Mouse (Mus musculus): ENCODE data around the gene Klrb1c. TPM values are rescaled to one million over a fixed set of nuclear protein-coding genes. Genes with fewer than 3 reads are reported as not detected.
"Not testable (repeated sequence)": the region's sequence is repeated elsewhere in the genome, so short reads cannot be mapped to it uniquely, and the experiment has no call there.

Klrb1c gene
- polyA plus RNA-seq, 1 experiment from 2014 or later: 0.15 TPM

DNA sequence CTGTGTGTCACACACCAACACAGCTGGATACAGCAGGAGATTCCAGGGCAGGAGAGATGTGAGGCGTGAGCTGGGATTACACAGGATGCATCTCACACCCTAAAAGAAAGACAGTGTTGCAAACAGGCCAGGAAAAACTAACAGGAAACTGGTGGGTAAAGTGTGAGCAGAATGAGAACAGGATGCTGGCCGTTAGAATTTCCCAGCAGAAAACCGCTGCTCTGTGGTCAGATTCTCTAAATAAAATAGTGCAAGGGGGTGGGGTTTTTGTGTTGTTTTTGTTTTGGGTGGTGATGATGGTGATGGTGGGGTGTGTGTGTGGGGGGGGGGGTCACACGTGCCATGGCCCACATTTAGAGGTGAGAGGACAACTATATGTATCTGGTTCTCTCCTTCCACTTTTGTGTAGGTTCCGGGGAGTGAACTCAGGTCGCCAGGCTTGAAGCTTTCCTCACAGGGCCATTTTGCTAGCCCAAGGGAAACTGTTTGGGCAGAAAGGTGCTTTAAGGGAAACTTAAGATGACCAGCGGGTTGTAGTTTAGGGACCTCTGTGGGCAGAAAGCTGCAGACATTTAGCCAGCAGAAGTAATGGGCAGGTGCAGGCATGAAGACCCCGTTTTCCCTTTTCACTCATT lies 7.4 kb upstream of the Klrb1c start:
- Histone ChIP-seq H3K27ac (no peak overlapping the region), H3K36me3 (no peaks in the 10 kb centered on the region), H3K4me1 (peaks cover 14% of the 10 kb centered on the region), H3K9ac (no peak overlapping the region), H3K4me2 (replicated peaks) (no peak overlapping the region), H3K4me3 (no peak overlapping the region), H3K9me3 (no peaks in the 10 kb centered on the region), H3K27me3 (no peaks in the 10 kb centered on the region)
- 70% methylated on average over 8 of the region's 8 CpGs for WGBS
- ATAC-seq (ENCODE audit: low FRiP score, low read depth): no peak

DNA sequence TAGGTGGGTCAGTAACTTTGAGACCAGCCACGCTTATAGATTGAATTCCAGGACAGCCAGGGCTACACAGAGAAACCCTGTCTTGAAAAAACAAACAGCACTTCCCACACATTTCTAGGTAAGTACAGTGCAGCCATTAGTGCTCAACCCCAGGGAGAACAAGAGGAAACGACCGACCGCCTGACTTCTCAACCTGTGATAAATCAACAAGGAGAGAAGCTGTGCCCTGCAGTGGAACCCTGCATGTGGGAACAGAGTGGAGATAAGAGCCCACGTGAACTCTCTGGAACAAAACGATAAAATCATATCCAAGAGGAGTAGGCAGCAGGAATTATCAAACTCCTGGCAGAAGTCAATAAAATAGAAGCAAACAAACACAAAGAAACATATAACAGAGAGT lies 4.7 kb upstream of the Klrb1c start:
- H3K4me1 ChIP-seq: peaks cover 14% of the 10 kb centered on the region
- no peaks in the 10 kb centered on the region for H3K36me3 ChIP-seq
- H3K9ac ChIP-seq: no peak overlapping the region
- H3K9me3 ChIP-seq: no peaks in the 10 kb centered on the region
- H3K4me2 ChIP-seq (replicated peaks): no peak overlapping the region
- H3K27ac ChIP-seq: no peak overlapping the region
- no peak overlapping the region for H3K4me3 ChIP-seq
- 44% methylated on average over 6 of the region's 6 CpGs for WGBS
- no peak for ATAC-seq (ENCODE audit: low FRiP score, low read depth)
- H3K27me3 ChIP-seq: no peaks in the 10 kb centered on the region

DNA sequence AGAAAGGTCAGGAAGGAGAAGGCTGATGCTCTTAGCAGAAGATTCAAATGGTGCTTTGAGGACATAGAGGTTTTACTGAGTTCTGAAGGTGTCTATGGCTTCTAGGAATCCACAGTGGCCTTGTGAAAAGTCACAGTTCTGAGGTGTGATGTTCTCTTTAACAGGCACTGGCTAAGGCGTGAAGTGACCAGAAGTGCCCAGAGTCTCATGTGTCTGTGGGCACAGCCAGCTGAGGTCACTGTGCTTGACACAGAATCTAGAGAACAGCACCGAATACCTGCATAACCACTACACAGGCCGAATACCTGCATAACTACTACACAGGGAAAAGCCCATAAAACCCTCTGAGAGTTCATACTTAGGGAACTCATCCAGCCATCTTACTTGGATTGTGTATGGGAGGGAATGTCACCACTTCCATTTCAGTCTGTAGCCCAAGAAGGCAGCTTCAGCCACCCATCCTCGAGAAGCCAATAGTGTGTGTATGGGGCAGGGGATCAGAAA lies 1.5 kb upstream of the Klrb1c start:
- WGBS: 71% methylated on average over 4 of the region's 4 CpGs
- not testable (repeated sequence) for H3K4me1 ChIP-seq; H3K27ac ChIP-seq; H3K9ac ChIP-seq; H3K4me3 ChIP-seq; H3K9me3 ChIP-seq; H3K27me3 ChIP-seq; ATAC-seq (ENCODE audit: low FRiP score, low read depth); H3K36me3 ChIP-seq; H3K4me2 ChIP-seq (replicated peaks)

DNA sequence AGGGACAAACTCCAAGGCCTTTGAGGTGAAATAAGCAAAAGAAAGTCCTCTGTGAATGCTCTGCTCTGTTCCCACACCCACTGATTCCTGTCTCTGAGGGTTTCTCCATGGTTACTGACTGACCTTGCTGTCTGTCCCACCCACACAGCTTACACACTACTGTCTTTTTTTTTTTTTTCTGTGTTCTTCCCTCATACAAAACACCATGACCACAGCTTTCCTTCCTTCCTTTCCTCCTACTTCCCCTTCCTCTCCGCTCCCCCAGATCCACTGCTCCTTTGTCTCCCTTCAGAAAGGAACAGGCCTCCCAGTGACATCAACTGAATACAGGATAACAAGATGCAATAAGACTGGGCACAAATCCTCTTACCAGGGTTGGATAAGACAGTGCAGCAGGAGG lies 498 bp downstream of the Klrb1c start:
- no peak for ATAC-seq (ENCODE audit: low FRiP score, low read depth)
- 92% methylated on average over 1 of the region's 1 CpGs for WGBS
- H3K9me3 ChIP-seq: no peaks in the 10 kb centered on the region
- H3K4me3 ChIP-seq: no peak overlapping the region
- no peaks in the 10 kb centered on the region for H3K27me3 ChIP-seq
- H3K36me3 ChIP-seq: no peaks in the 10 kb centered on the region
- no peak overlapping the region for H3K4me2 ChIP-seq (replicated peaks)
- H3K4me1 ChIP-seq: peaks cover under 1% of the 10 kb centered on the region; the same call in 1 of the 2 replicates
- H3K9ac ChIP-seq: no peak overlapping the region
- H3K27ac ChIP-seq: no peak overlapping the region

DNA sequence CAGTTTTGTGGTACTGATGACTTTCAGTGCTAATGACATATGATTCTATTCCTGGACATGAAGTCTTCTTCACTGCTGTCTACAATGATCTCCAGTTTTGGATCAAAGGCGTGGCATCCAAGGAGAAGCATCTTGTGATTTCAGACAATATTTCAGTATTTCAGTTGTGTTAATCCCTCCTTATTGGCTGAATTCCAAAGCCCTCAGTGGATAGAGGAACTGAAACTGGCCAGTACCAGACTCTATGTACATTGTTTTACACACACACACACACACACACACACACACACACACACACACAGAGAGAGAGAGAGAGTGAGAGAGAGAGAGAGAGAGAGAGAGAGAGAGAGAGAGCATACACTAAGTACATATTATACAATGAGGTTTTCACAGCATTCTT lies 2.6 kb downstream of the Klrb1c start:
- H3K4me2 ChIP-seq (replicated peaks); H3K36me3 ChIP-seq; H3K4me1 ChIP-seq; H3K4me3 ChIP-seq; H3K9ac ChIP-seq; H3K27me3 ChIP-seq; ATAC-seq (ENCODE audit: low FRiP score, low read depth); H3K27ac ChIP-seq; H3K9me3 ChIP-seq: not testable (repeated sequence)
- 88% methylated on average over 1 of the region's 1 CpGs for WGBS

DNA sequence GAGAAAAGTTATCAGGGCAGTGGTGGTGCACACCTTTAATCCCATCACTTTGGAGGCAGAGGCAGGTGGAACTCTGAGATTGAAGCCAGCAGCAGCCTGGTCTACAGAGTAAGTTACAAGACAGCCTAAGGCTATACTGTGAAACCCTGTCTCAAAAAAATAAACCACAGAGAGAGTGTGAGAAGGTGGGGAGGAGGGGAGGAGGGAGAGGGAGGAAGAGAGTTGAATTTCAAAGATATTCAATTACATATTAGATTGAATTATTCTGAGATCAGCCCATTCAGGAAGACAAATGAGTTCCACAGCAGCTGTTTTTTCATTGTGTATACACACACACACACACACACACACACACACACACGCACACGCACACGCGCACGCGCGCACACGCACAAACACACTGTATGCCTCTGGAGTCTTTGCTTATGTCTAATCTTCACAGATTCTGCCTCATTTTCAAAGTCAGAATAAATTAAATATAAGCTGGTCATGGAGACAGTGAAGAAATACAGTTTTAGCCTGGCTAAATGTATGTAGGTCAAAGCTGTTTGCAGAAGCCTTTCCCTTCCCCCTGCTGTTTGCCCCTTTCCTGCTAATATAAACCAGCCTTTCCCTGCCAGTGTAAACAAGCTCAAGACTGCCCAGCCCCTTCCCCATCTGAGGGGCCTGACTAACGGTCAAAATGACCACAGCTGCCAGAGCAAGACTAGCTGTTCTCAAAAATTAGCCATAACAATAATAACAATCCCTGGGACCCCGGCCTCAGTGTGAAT lies 19.3 kb downstream of the Klrb1c start:
- Histone ChIP-seq H3K9me3 (peaks cover 9% of the 10 kb centered on the region; the same call in 1 of the 2 replicates), H3K27ac (no peak overlapping the region), H3K9ac (no peak overlapping the region), H3K27me3 (no peaks in the 10 kb centered on the region), H3K4me1 (0 out of 2 replicates have a peak, but pooled peaks cover 6% of the 10 kb centered on the region), H3K4me2 (replicated peaks) (0 out of 2 replicates have a peak overlapping the region, but pooled peaks have one; percentile 7), H3K36me3 (no peaks in the 10 kb centered on the region), H3K4me3 (no peak overlapping the region)
- 0 out of 2 replicates have a peak, but pooled peaks have one; percentile 25 for ATAC-seq (ENCODE audit: low FRiP score, low read depth)
- WGBS: 76% methylated on average over 10 of the region's 10 CpGs

DNA sequence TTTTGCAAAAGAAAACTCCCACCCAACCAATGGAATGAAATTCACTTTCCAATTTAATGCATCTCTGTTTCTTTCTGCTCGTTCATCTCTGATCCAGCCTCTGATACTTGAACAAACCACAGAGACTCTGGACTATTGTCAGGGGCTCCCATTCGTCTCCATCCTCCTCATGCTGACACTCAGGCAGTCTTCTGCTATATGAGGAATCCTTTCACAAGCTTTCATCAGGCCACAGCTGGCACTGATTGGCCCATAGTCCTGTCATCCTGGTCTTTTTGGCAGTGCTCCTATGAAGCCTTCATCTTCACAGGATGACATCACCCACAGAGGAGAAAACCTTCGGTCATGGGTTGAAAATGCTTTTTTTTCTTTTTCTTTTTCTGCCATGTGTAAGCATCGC lies 21.0 kb downstream of the Klrb1c start:
- H3K36me3 ChIP-seq: no peaks in the 10 kb centered on the region
- 0 out of 2 replicates have a peak, but pooled peaks cover 6% of the 10 kb centered on the region for H3K4me1 ChIP-seq
- no peak overlapping the region for H3K4me2 ChIP-seq (replicated peaks)
- no peaks in the 10 kb centered on the region for H3K9me3 ChIP-seq
- no peak for ATAC-seq (ENCODE audit: low FRiP score, low read depth)
- H3K27ac ChIP-seq: no peak overlapping the region
- WGBS: 83% methylated on average over 4 of the region's 4 CpGs
- no peak overlapping the region for H3K4me3 ChIP-seq
- H3K9ac ChIP-seq: no peak overlapping the region
- H3K27me3 ChIP-seq: no peaks in the 10 kb centered on the region

DNA sequence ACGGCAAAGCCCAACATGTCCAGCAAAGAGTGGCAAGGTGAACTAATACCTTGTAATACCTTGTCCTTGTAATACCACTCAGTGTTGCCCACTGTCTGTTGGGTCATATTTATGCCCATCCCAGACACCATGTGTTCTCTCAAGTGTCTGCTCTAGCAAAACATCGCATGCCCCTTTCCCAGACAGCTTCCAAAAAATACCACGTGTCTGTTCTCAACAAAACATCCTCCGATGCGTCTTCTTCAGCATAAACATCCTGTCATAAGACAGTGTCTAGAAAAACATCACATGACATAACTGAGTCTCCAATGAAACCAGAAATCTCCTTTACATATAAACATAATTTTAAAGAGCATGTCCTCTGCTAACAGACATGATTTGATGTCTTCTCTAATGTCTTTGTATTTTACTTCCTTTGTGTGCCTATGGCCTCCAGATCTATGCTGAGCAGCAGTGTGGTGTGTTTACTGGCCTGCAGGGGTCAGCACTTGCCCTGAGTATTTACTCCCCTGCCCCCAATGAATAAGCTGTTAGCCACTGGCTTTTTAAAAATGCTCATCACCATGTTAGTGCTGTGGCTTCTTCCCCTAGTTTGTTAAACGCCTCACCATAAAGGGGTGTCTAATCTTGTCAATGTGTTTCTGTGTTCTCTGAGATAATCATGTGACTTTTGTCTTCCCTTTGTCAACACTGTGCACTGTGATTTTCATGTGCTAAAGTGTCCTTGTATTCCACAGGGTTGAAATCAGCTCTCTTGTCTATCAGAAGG lies 22.3 kb downstream of the Klrb1c start:
- H3K36me3 ChIP-seq; H3K27ac ChIP-seq; H3K4me3 ChIP-seq; ATAC-seq (ENCODE audit: low FRiP score, low read depth); H3K4me2 ChIP-seq (replicated peaks); H3K9me3 ChIP-seq; H3K4me1 ChIP-seq; H3K9ac ChIP-seq; H3K27me3 ChIP-seq: not testable (repeated sequence)
- WGBS: 68% methylated on average over 6 of the region's 6 CpGs

DNA sequence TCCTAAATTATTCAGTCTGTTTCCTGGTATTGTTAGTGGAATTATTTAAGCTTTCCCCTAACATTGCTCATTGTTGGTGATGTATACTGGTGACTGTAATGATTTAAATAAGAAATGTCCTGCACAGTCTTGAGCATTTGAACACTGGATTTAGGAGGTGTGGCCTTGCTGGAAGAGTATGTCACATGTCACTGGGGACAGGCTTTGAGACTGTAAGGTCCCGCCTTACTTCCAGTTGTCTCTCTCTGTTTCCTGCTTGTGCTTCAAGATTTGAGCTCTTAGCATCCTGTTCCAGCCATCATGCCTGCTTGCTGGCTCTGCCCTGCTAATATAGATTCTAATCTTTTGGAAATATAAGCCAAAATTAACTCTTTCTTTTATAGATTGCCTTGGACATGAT lies 23.8 kb downstream of the Klrb1c start:
- 61% methylated on average over 1 of the region's 1 CpGs for WGBS
- Histone ChIP-seq H3K4me1 (0 out of 2 replicates have a peak, but pooled peaks cover 9% of the 10 kb centered on the region), H3K27me3 (no peaks in the 10 kb centered on the region), H3K9me3 (no peaks in the 10 kb centered on the region), H3K4me3 (no peak overlapping the region), H3K9ac (no peak overlapping the region), H3K27ac (no peak overlapping the region), H3K36me3 (no peaks in the 10 kb centered on the region), H3K4me2 (replicated peaks) (no peak overlapping the region)
- no peak for ATAC-seq (ENCODE audit: low FRiP score, low read depth)

DNA sequence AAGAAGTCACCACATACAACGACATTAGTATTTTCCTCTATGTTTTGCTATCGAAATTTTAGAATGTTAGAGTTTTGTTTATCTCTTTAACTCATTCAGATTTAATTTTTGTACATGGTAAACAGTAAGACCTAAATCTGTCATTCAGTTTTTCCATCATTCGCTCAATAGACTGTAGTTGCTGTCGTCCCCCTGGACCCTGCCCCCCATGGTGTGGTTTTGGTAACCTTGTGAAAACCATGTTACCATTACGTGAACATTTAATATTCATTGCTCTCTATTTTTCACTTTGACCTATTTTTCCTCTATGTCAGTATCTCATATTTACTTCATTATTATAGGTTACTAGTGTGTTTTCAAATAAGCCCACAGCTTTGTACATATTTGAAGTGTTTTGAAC lies 24.4 kb downstream of the Klrb1c start:
- ATAC-seq (ENCODE audit: low FRiP score, low read depth): no peak
- Histone ChIP-seq H3K27me3 (no peaks in the 10 kb centered on the region), H3K9ac (peak overlapping the region; percentile 31; the same call in 1 of the 2 replicates), H3K4me3 (peak overlapping the region; percentile 56), H3K27ac (no peak overlapping the region), H3K36me3 (no peaks in the 10 kb centered on the region), H3K4me2 (replicated peaks) (peak overlapping the region; percentile 58), H3K9me3 (no peaks in the 10 kb centered on the region), H3K4me1 (0 out of 2 replicates have a peak, but pooled peaks cover 4% of the 10 kb centered on the region)
- whole genome bisulfite sequencing: 21% methylated on average over 5 of the region's 5 CpGs

DNA sequence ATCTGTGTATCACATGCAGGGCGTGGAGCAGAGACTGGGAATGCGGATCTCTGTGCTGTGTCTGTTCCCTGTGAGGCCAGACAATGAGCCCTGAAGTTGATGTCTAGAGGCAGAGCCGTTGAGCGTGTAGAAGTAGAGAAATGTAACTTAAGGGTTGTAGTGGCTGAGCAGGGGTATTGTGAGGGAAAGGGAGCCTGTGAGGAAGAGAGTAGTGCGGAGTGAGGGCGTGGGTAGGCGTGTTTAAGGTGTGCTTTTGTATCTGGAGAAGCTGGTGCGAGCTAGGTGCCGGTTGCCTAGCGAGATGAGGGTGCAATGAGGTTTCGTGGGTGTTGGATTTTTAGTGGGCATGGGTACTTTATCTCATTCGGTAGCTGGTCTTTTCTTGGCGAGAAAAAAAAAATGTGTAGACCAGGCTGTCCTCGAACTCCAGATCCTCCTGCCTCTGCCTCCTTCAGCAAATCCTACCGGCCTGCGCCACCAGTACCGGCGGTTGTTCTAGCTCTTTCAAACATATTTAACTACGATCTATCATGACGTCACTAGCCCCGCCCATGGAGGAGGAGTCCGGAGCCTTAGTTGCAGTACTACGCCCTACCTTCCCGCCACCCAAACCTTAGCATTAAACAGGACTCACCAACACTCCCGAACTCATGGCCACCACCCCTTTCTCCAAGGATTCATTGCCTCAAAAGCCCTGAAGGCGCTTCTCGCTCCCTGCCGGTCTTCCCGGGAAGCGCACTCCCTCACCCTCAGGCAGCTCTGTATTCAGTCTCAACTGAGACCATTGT lies 25.1 kb downstream of the Klrb1c start:
- Histone ChIP-seq H3K36me3 (no peaks in the 10 kb centered on the region), H3K4me1 (0 out of 2 replicates have a peak, but pooled peaks cover 3% of the 10 kb centered on the region), H3K27me3 (no peaks in the 10 kb centered on the region), H3K9me3 (no peaks in the 10 kb centered on the region), H3K27ac (peak overlapping the region; percentile 74; the same call in 1 of the 2 replicates), H3K4me2 (replicated peaks) (peak overlapping the region; percentile 66), H3K9ac (peak overlapping the region; percentile 66), H3K4me3 (peak overlapping the region; percentile 56)
- WGBS: 1% methylated on average over 30 of the region's 30 CpGs
- ATAC-seq (ENCODE audit: low FRiP score, low read depth): peak; percentile 93

Data from limb, embryonic 13.5 days (tissue).